Comparison of ENCODE assay signal across 9 mouse cellular contexts in genomic region chr11:116616438-116617118, GRCm38 (mm10). TPM values are rescaled to one million over a fixed set of nuclear protein-coding genes. Genes with fewer than 3 reads are reported as not detected.
A peak's percentile ranks its signal among the peaks of the same experiment; 100 is the strongest.
DNase-seq lines count a peak whose midpoint lies in the region; ATAC-seq and TF ChIP-seq lines count a peak whose summit lies in the region.
"Had no signal": no experiment of that assay in that cellular context is flagged by ENCODE, and none has a peak within 500 bp of the region (broad histone marks: within the 10 kb centered on the region; RNA-seq: fewer than 3 reads in every experiment).

No protein-coding gene starts in this region.

- H3K27me3 ChIP-seq in small intestine, adult 2 months (ENCODE audit: control insufficient read depth, insufficient read depth, low read length) = no peaks in the 10 kb centered on the region
- no peaks in the 10 kb centered on the region for H3K27me3 ChIP-seq in forebrain, embryonic 15.5 days
- H3K27me3 ChIP-seq: neural tube, embryonic 13.5 days had no signal

- H3K27ac ChIP-seq in small intestine, adult 2 months (ENCODE audit: insufficient read depth, low read depth, low read length) = peak overlapping the region; percentile 66
- no peak overlapping the region for H3K27ac ChIP-seq in forebrain, embryonic 15.5 days (replicated peaks)
- H3K27ac ChIP-seq: neural tube, embryonic 13.5 days had no signal

- H3K4me3 ChIP-seq in small intestine, adult 2 months (ENCODE audit: low read depth, low read length) = no peak overlapping the region
- no peak overlapping the region for H3K4me3 ChIP-seq in forebrain, embryonic 15.5 days
- H3K4me3 ChIP-seq: neural tube, embryonic 13.5 days had no signal

- TF ChIP-seq POLR2A in small intestine, adult 2 months (IDR thresholded peaks at IDR 0.05; ENCODE audit: low read depth, low read length) = no peak

- H3K4me2 ChIP-seq in forebrain, embryonic 15.5 days (replicated peaks) = no peak overlapping the region
- H3K4me2 ChIP-seq: neural tube, embryonic 13.5 days had no signal

- no peaks in the 10 kb centered on the region for H3K36me3 ChIP-seq in small intestine, adult 2 months (ENCODE audit: control insufficient read depth, insufficient read depth, low read length)
- no peaks in the 10 kb centered on the region for H3K36me3 ChIP-seq in forebrain, embryonic 15.5 days
- H3K36me3 ChIP-seq: neural tube, embryonic 13.5 days had no signal

- no peaks in the 10 kb centered on the region for H3K9me3 ChIP-seq in forebrain, embryonic 15.5 days
- H3K9me3 ChIP-seq: neural tube, embryonic 13.5 days had no signal

- H3K9ac ChIP-seq in forebrain, embryonic 15.5 days (replicated peaks) = no peak overlapping the region
- H3K9ac ChIP-seq: neural tube, embryonic 13.5 days had no signal

- DNase-seq in adrenal gland, adult 2 months = peak; percentile 50
- no peak for DNase-seq in adrenal gland, adult 18-20 months (ENCODE audit: low spot score in 2 of 2)
- DNase-seq in lung, adult 18-20 months = peak; percentile 44 to 51
- DNase-seq in lung, postnatal 25 days (ENCODE audit: low spot score) = no peak
- DNase-seq in induced T-regulatory cell, adult 2 months (ENCODE audit: low read depth) = peak; percentile 71
- no peak for DNase-seq in gastrocnemius, postnatal 10 days

- peaks cover 62% of the 10 kb centered on the region for H3K4me1 ChIP-seq in small intestine, adult 2 months (ENCODE audit: control insufficient read depth, insufficient read depth, insufficient read length, low read length)
- peaks cover 17% of the 10 kb centered on the region; the same call in 1 of the 2 replicates for H3K4me1 ChIP-seq in forebrain, embryonic 15.5 days

- no peak for ATAC-seq in forebrain, embryonic 15.5 days (replicated peaks)

- WGBS in small intestine, adult 2 months = 60% methylated on average over 10 of the region's 10 CpGs
- 83% methylated on average over 10 of the region's 10 CpGs for WGBS in forebrain, embryonic 15.5 days

- no peak for TF ChIP-seq CTCF in small intestine, adult 2 months (IDR thresholded peaks at IDR 0.05; ENCODE audit: extremely low read depth, insufficient read length, insufficient replicate concordance, low read depth, low read length)

RNA-seq across cellular contexts. Expression of gene Rhbdf2, which starts 10.2 kb away (rescaled TPM):
- 10 to 100 TPM in 1 of 2 experiments, 1 to 10 TPM in 1; 8.2 to 22.7 TPM for total RNA-seq in adrenal gland, adult 2 months (2021)
- polyA plus RNA-seq in adrenal gland, adult 2 months (2012; rRNA removed) = 41.1 and 56.8 TPM in 2 replicates
- 10 to 100 TPM; 12.1 to 17.6 TPM for total RNA-seq in adrenal gland, adult 18-20 months (2021)
- polyA plus RNA-seq in small intestine, adult 2 months (2012; rRNA removed) = 25.3 and 40.8 TPM in 2 replicates
- 1.3 and 1.4 TPM in 2 replicates for polyA plus RNA-seq in forebrain, embryonic 15.5 days (2015; fragmentation: Nextera tagmentation; extraction: Ambion mirVana)
- total RNA-seq in gastrocnemius, postnatal 10 days (2021) = 1 to 10 TPM; 5.2 to 8.4 TPM

RNA-seq across cellular contexts. Expression of gene Aanat, which starts 30.3 kb away (rescaled TPM):
- total RNA-seq in adrenal gland, adult 2 months (2021) = not detected
- polyA plus RNA-seq in adrenal gland, adult 2 months (2012; rRNA removed) = 0.40 TPM in 1 of 2 replicates, not detected in the other
- not detected for total RNA-seq in adrenal gland, adult 18-20 months (2021)
- polyA plus RNA-seq in small intestine, adult 2 months (2012; rRNA removed) = not detected in 2 replicates
- 0.15 TPM in 1 of 2 replicates, not detected in the other for polyA plus RNA-seq in forebrain, embryonic 15.5 days (2015; fragmentation: Nextera tagmentation; extraction: Ambion mirVana)
- not detected for total RNA-seq in gastrocnemius, postnatal 10 days (2021)

RNA-seq across cellular contexts. Expression of gene Ube2o, which starts 35.3 kb away (rescaled TPM):
- 10 to 100 TPM; 24.9 to 26.7 TPM for total RNA-seq in adrenal gland, adult 2 months (2021)
- polyA plus RNA-seq in adrenal gland, adult 2 months (2012; rRNA removed) = 21.8 and 24.6 TPM in 2 replicates
- 10 to 100 TPM; 27.6 to 29.0 TPM for total RNA-seq in adrenal gland, adult 18-20 months (2021)
- 7.2 and 7.9 TPM in 2 replicates for polyA plus RNA-seq in small intestine, adult 2 months (2012; rRNA removed)
- 22.4 and 27.3 TPM in 2 replicates for polyA plus RNA-seq in forebrain, embryonic 15.5 days (2015; fragmentation: Nextera tagmentation; extraction: Ambion mirVana)
- 10 to 100 TPM; 20.7 to 24.9 TPM for total RNA-seq in gastrocnemius, postnatal 10 days (2021)

RNA-seq across cellular contexts. Expression of gene Prcd, which starts 36.8 kb away (rescaled TPM):
- total RNA-seq in adrenal gland, adult 2 months (2021) = 10 to 100 TPM; 10.2 to 14.2 TPM
- polyA plus RNA-seq in adrenal gland, adult 2 months (2012; rRNA removed) = 13.0 and 14.1 TPM in 2 replicates
- 10 to 100 TPM; 12.5 to 13.2 TPM for total RNA-seq in adrenal gland, adult 18-20 months (2021)
- 0.30 TPM in 1 of 2 replicates, not detected in the other for polyA plus RNA-seq in small intestine, adult 2 months (2012; rRNA removed)
- polyA plus RNA-seq in forebrain, embryonic 15.5 days (2015; fragmentation: Nextera tagmentation; extraction: Ambion mirVana) = 2.0 and 2.4 TPM in 2 replicates
- under 1 TPM in 1 of 2 experiments, not detected in 1; 0.81 TPM for total RNA-seq in gastrocnemius, postnatal 10 days (2021)

RNA-seq across cellular contexts. Expression of gene Cygb, which starts 37.5 kb away (rescaled TPM):
- total RNA-seq in adrenal gland, adult 2 months (2021) = 10 to 100 TPM; 24.8 to 46.8 TPM
- polyA plus RNA-seq in adrenal gland, adult 2 months (2012; rRNA removed) = 54.3 and 62.4 TPM in 2 replicates
- 10 to 100 TPM; 26.0 to 42.7 TPM for total RNA-seq in adrenal gland, adult 18-20 months (2021)
- 14.2 and 23.7 TPM in 2 replicates for polyA plus RNA-seq in small intestine, adult 2 months (2012; rRNA removed)
- polyA plus RNA-seq in forebrain, embryonic 15.5 days (2015; fragmentation: Nextera tagmentation; extraction: Ambion mirVana) = 15.8 and 16.4 TPM in 2 replicates
- 10 to 100 TPM; 26.6 to 30.3 TPM for total RNA-seq in gastrocnemius, postnatal 10 days (2021)

Comparison
In these comparisons a context has a peak if more than half of its experiments do, and no peak if none do; other contexts are left out.
1. DNase-seq: peak in adrenal gland, adult 2 months (single experiment), lung, adult 18-20 months (2 of 2) and induced T-regulatory cell, adult 2 months (single experiment); none in adrenal gland, adult 18-20 months (0 of 2), lung, postnatal 25 days (single experiment) and gastrocnemius, postnatal 10 days (single experiment).